Mouse (Mus musculus) embryonic facial prominence, embryonic 14.5 days (tissue): ENCODE results near the gene Armh3. TPM values are rescaled to one million over a fixed set of nuclear protein-coding genes. Genes with fewer than 3 reads are reported as not detected.

Experiments
- ATAC-seq: fragments of 200-750 bp; cut with Nextera tagmentation; 2 replicates; pipeline ENCODE4 v1.8.0; 2017; ENCODE audit warnings: low read depth, moderate number of reproducible peaks, moderate TSS enrichment
- DNase-seq: peaks from one replicate; pipeline ENCODE4 v3.0.0-alpha.2; 2015; ENCODE audit warnings: low spot score
- H3K27ac ChIP-seq: fragments of 300-500 bp; sonication (generic); replicated peaks from 2 replicates; pipeline ENCODE4 v1.5.1; 2014; ENCODE audit warnings: low read depth, mild to moderate bottlenecking, low read length, moderate library complexity
- H3K27me3 ChIP-seq: fragments of 300-500 bp; sonication (generic); replicated peaks from 2 replicates; pipeline ENCODE4 v1.6.1; 2014; ENCODE audit warnings: low read length; ENCODE audit not compliant: control insufficient read depth, insufficient read depth
- H3K36me3 ChIP-seq: fragments of 300-500 bp; sonication (generic); 2 replicates; pipeline ENCODE4 v1.6.1; 2014; ENCODE audit warnings: low read length, mixed read lengths; ENCODE audit not compliant: control insufficient read depth, insufficient read depth
- H3K4me1 ChIP-seq: fragments of 300-500 bp; sonication (generic); 2 replicates; pipeline ENCODE4 v1.6.1; 2014; ENCODE audit warnings: antibody characterized with exemption, low read length; ENCODE audit not compliant: control insufficient read depth, insufficient read depth
- H3K4me2 ChIP-seq: fragments of 300-500 bp; sonication (generic); 2 replicates; pipeline ENCODE4 v1.6.1; 2014; ENCODE audit warnings: low read depth, mild to moderate bottlenecking, low read length, moderate library complexity, mixed read lengths
- H3K4me3 ChIP-seq: fragments of 300-500 bp; sonication (generic); 2 replicates; pipeline ENCODE4 v1.5.1; 2014; ENCODE audit warnings: low read depth, mild to moderate bottlenecking, low read length
- H3K9ac ChIP-seq: fragments of 300-500 bp; sonication (generic); 2 replicates; pipeline ENCODE4 v1.6.1; 2014; ENCODE audit warnings: low read depth, mild to moderate bottlenecking, low read length, moderate library complexity, mixed read lengths
- H3K9me3 ChIP-seq: fragments of 300-500 bp; sonication (generic); 2 replicates; pipeline ENCODE4 v1.6.1; 2016; ENCODE audit warnings: low read length; ENCODE audit not compliant: control insufficient read depth
- WGBS: fragments of 180-500 bp; shearing (Covaris S2); extraction: QIAGEN DNeasy Blood & Tissue Kit; methylation state at CpG from one replicate; pipeline ENCODE4 v1.1.7; 2014; 5-methylcytosine and 5-hydroxymethylcytosine counted together
- polyA plus RNA-seq: library from polyadenylated mRNA; unstranded; fragments of >200 nt; fragmentation: Nextera tagmentation; extraction: Ambion mirVana; gene quantifications from 2 replicates; pipeline ENCODE4 v1.2.1, GENCODE M21; 2014

Armh3 gene
- polyA plus RNA-seq, 1 experiment from 2014 or later = 13.7 TPM

DNA sequence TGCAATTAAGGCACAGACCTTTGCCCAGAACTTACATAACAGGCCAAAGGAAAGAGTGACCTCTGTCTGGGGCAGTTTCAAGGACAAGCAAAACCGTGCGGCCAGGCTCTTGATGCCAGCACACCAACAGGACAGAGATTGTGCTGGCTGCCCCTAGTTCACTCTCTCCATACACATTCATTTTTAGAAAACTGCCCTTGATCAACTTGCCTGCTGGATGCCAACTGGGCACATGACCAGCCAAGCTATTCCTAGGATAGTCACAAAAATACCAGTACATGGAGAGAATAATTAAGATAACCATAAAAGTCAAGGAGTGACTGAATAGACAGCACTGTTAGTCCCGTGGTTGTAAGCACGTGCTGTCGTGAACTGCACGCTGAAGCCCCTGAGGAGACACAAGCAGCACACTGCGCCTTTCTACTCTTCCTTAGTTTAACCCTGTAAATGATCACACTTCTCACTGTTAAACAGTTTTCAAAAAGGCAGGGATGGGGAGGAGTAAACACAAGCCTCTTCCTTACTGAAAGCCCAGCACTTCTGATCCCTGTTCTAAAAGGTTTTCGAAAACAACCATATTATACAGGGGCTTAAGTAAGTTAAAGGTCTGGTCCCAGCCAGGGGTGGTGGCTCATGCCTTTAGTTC, 95.8 kb downstream of the Armh3 start:
- H3K4me1 ChIP-seq = no peaks in the 10 kb centered on the region
- H3K9ac ChIP-seq = no peak overlapping the region
- no peak overlapping the region for H3K4me3 ChIP-seq
- no peaks in the 10 kb centered on the region for H3K27me3 ChIP-seq
- H3K27ac ChIP-seq = no peak overlapping the region
- no peaks in the 10 kb centered on the region for H3K9me3 ChIP-seq
- no peak for ATAC-seq
- WGBS = 77% methylated on average over 8 of the region's 8 CpGs
- DNase-seq = no peak
- H3K36me3 ChIP-seq = no peaks in the 10 kb centered on the region
- no peak overlapping the region for H3K4me2 ChIP-seq

DNA sequence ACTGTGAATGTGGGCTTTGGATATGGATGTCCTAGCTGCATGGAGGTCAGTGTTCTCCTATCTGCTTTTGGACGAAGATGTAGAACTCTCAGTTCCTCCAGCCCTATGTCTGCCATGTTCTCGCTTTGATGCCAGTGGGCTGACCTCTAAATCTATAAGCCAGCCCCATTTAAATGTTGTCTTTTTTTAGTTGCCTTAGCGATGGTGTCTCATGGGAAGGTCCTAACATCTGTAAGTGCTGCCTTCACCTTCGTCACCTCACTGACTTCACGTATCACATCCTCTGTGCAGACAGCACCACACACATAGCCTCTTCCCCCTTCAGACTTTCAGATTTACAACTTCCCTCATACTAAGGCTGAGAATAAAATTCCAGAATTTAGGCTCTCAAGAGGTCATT, 97.5 kb downstream of the Armh3 start:
- Histone ChIP-seq H3K27me3 (no peaks in the 10 kb centered on the region), H3K27ac (no peak overlapping the region), H3K4me1 (no peaks in the 10 kb centered on the region), H3K9ac (no peak overlapping the region), H3K36me3 (no peaks in the 10 kb centered on the region), H3K4me2 (no peak overlapping the region), H3K9me3 (no peaks in the 10 kb centered on the region), H3K4me3 (no peak overlapping the region)
- 91% methylated on average over 5 of the region's 5 CpGs for WGBS
- no peak for ATAC-seq
- DNase-seq = no peak

DNA sequence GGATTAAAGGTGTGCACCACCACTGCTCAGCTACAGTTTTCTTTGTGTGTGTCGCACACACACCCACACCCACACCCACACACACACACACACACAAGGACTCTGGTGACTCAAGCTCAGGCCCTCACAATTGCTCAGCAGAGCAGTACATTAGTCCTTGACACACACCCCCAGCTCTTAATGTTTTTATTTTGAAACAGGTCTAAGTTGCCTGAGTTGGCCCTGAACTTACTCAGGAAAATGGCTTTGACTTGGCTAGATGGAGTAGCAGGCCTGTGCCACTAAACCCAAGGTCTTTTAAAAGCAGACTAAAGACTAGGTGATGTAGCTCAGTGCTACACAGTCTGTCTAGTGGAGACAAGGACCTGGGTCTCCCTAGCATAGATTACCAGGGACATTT, 102.6 kb downstream of the Armh3 start:
- Histone ChIP-seq H3K9ac (no peak overlapping the region), H3K36me3 (peaks cover 9% of the 10 kb centered on the region), H3K4me2 (no peak overlapping the region), H3K4me1 (no peaks in the 10 kb centered on the region), H3K9me3 (no peaks in the 10 kb centered on the region), H3K27ac (no peak overlapping the region), H3K4me3 (no peak overlapping the region), H3K27me3 (no peaks in the 10 kb centered on the region)
- 100% methylated on average over 1 of the region's 1 CpGs for WGBS
- ATAC-seq (no peak), DNase-seq (no peak)

- DNase-seq (no peak), ATAC-seq (no peak)
- no peaks in the 10 kb centered on the region for H3K9me3 ChIP-seq
- 53% methylated on average over 3 of the region's 3 CpGs for WGBS
- H3K27ac ChIP-seq = no peak overlapping the region
- H3K27me3 ChIP-seq = no peaks in the 10 kb centered on the region
- peaks cover 27% of the 10 kb centered on the region; the same call in 1 of the 2 replicates for H3K36me3 ChIP-seq
- no peak overlapping the region for H3K4me3 ChIP-seq
- no peak overlapping the region for H3K4me2 ChIP-seq
- no peak overlapping the region for H3K9ac ChIP-seq
- no peaks in the 10 kb centered on the region for H3K4me1 ChIP-seq
These were observed 116.2 kb downstream of the Armh3 start for GRCm38 (mm10) chr19:45882056-45882455.

GRCm38 (mm10) chr19:45873320-45873719, 125.0 kb downstream of the Armh3 start:
- Histone ChIP-seq H3K4me2 (no peak overlapping the region), H3K4me3 (no peak overlapping the region), H3K9ac (no peak overlapping the region), H3K4me1 (peaks cover 3% of the 10 kb centered on the region; the same call in 1 of the 2 replicates), H3K27ac (no peak overlapping the region), H3K9me3 (no peaks in the 10 kb centered on the region), H3K27me3 (no peaks in the 10 kb centered on the region), H3K36me3 (0 out of 2 replicates have a peak, but pooled peaks cover 3% of the 10 kb centered on the region)
- DNase-seq = no peak
- WGBS = 72% methylated on average over 1 of the region's 1 CpGs
- ATAC-seq = no peak

GRCm38 (mm10) chr19:45855284-45855920, 142.9 kb downstream of the Armh3 start:
- Histone ChIP-seq H3K27ac (no peak overlapping the region), H3K36me3 (no peaks in the 10 kb centered on the region), H3K4me2 (no peak overlapping the region), H3K4me3 (no peak overlapping the region), H3K9me3 (no peaks in the 10 kb centered on the region), H3K27me3 (no peaks in the 10 kb centered on the region), H3K4me1 (no peaks in the 10 kb centered on the region), H3K9ac (no peak overlapping the region)
- DNase-seq (no peak), ATAC-seq (no peak)
- WGBS = 74% methylated on average over 8 of the region's 8 CpGs

GRCm38 (mm10) chr19:45854521-45854920, 143.8 kb downstream of the Armh3 start:
- no peaks in the 10 kb centered on the region for H3K36me3 ChIP-seq
- no peak overlapping the region for H3K9ac ChIP-seq
- no peak overlapping the region for H3K4me3 ChIP-seq
- H3K4me1 ChIP-seq = no peaks in the 10 kb centered on the region
- no peak overlapping the region for H3K4me2 ChIP-seq
- no peaks in the 10 kb centered on the region for H3K9me3 ChIP-seq
- 71% methylated on average over 7 of the region's 7 CpGs for WGBS
- no peaks in the 10 kb centered on the region for H3K27me3 ChIP-seq
- DNase-seq (no peak), ATAC-seq (no peak)
- H3K27ac ChIP-seq = no peak overlapping the region

- no peak overlapping the region for H3K4me2 ChIP-seq
- no peaks in the 10 kb centered on the region for H3K9me3 ChIP-seq
- H3K9ac ChIP-seq = no peak overlapping the region
- H3K4me1 ChIP-seq = peaks cover 11% of the 10 kb centered on the region
- H3K27ac ChIP-seq = peak overlapping the region; percentile 79
- no peak for DNase-seq
- ATAC-seq = no peak
- H3K36me3 ChIP-seq = no peaks in the 10 kb centered on the region
- no peak overlapping the region for H3K4me3 ChIP-seq
- no peaks in the 10 kb centered on the region for H3K27me3 ChIP-seq
- 60% methylated on average over 4 of the region's 4 CpGs for WGBS
These were observed 150.6 kb downstream of the Armh3 start for GRCm38 (mm10) chr19:45847733-45848093.
